Mouse (Mus musculus): ENCODE data around the gene Gpr137b.
"Not testable (repeated sequence)": the region's sequence is repeated elsewhere in the genome, so short reads cannot be mapped to it uniquely, and the experiment has no call there.

The Gpr137b gene

GRCm38 (mm10) chr13:13393228-13394095 is at the start of gene Gpr137b:
TSS of gene Gpr137b (minus strand) at chr13:13394014.
- DNase-seq, result peak; percentile 98

GRCm38 (mm10) chr13:13438112-13438953 is 44.5 kb upstream of the Gpr137b start:
- DNase-seq, result peak; percentile 97

GRCm38 (mm10) chr13:13437460-13438015 is 43.7 kb upstream of the Gpr137b start, which contains the start of gene Nid1:
TSS of gene Nid1 (plus strand) at chr13:13437551.
- DNase-seq, result peak; percentile 98

GRCm38 (mm10) chr13:13436161-13436560 is 42.3 kb upstream of the Gpr137b start:
- peak; percentile 94 for DNase-seq

GRCm38 (mm10) chr13:13423301-13423700 is 29.5 kb upstream of the Gpr137b start:
- not testable (repeated sequence) for DNase-seq

GRCm38 (mm10) chr13:13418859-13419258 is 25.0 kb upstream of the Gpr137b start:
- not testable (repeated sequence) for DNase-seq

- not testable (repeated sequence) for DNase-seq
Measured at GRCm38 (mm10) chr13:13416007-13416337, 22.2 kb upstream of the Gpr137b start.

GRCm38 (mm10) chr13:13415120-13416006 is 21.5 kb upstream of the Gpr137b start:
- not testable (repeated sequence) for DNase-seq

- no peak for DNase-seq
Measured at GRCm38 (mm10) chr13:13414206-13414605, 20.4 kb upstream of the Gpr137b start.

GRCm38 (mm10) chr13:13405511-13405910 is 11.7 kb upstream of the Gpr137b start:
- not testable (repeated sequence) for DNase-seq

- not testable (repeated sequence) for DNase-seq
Measured at GRCm38 (mm10) chr13:13404517-13405155, 10.8 kb upstream of the Gpr137b start.

GRCm38 (mm10) chr13:13403839-13404238 is 10.0 kb upstream of the Gpr137b start:
- not testable (repeated sequence) for DNase-seq

- peak; percentile 53 for DNase-seq
Measured at GRCm38 (mm10) chr13:13403366-13403765, 9.6 kb upstream of the Gpr137b start.

- DNase-seq, result peak; percentile 57
Measured at GRCm38 (mm10) chr13:13402818-13403217, 9.0 kb upstream of the Gpr137b start.

- peak; percentile 62 for DNase-seq
Measured at GRCm38 (mm10) chr13:13400851-13401250, 7.0 kb upstream of the Gpr137b start.

- DNase-seq, result peak; percentile 92
Measured at GRCm38 (mm10) chr13:13394096-13394395, 232 bp upstream of the Gpr137b start.

GRCm38 (mm10) chr13:13378168-13378859 is 15.5 kb downstream of the Gpr137b start:
- not testable (repeated sequence) for DNase-seq

GRCm38 (mm10) chr13:13377180-13377579 is 16.6 kb downstream of the Gpr137b start:
- peak; percentile 65 for DNase-seq

GRCm38 (mm10) chr13:13373965-13374364 is 19.8 kb downstream of the Gpr137b start:
- not testable (repeated sequence) for DNase-seq

GRCm38 (mm10) chr13:13371436-13371835 is 22.4 kb downstream of the Gpr137b start:
- DNase-seq, result not testable (repeated sequence)

GRCm38 (mm10) chr13:13366371-13366770 is 27.4 kb downstream of the Gpr137b start:
- peak; percentile 62 for DNase-seq

Measured in heart, adult 11 months (tissue).